Mouse (Mus musculus) naive thymus-derived CD4-positive, alpha-beta T cell, adult 2 months (primary cell): Measurements from ENCODE around the gene Hace1.
"Not testable (repeated sequence)": the region's sequence is repeated elsewhere in the genome, so short reads cannot be mapped to it uniquely, and the experiment has no call there.

ENCODE experiments used
- DNase-seq: peaks from one replicate; pipeline ENCODE4 v3.0.0-alpha.2; 2011; ENCODE audit warnings: low read depth

The Hace1 gene

DNA sequence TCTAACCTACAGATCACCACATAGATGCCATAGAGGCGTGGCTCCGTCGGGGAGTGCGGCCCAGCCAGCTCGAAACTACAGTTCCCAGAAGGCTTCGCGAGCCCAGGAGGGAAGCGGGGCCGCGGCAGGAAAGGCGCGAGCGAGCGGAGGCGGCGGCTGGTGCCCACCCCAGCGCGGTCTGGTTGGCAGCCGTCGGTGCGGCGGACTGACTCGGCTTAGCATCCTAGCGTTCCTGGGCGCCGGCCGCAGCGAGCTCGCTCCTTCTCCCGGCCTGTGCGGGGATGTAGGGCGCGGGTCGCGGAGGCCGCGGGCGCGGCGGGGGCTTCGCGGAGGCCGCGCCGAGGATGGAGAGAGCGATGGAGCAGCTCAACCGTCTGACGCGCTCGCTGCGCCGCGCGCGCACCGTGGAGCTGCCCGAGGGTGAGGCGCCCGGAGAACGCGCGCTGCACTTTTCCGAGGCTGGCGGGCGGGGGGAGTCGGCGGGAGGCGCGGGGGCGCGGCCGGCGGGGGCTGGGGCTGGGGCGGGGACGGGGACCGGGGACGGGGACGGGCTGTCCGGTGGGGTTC, at the start of gene Hace1:
Gene Hace1, plus strand, starts transcription at position 99 of the 567 bp plus-strand sequence.
- DNase-seq: peak; percentile 88

GRCm38 (mm10) chr10:45537334-45537733, 40.3 kb upstream of the Hace1 start:
- DNase-seq: not testable (repeated sequence)

DNA sequence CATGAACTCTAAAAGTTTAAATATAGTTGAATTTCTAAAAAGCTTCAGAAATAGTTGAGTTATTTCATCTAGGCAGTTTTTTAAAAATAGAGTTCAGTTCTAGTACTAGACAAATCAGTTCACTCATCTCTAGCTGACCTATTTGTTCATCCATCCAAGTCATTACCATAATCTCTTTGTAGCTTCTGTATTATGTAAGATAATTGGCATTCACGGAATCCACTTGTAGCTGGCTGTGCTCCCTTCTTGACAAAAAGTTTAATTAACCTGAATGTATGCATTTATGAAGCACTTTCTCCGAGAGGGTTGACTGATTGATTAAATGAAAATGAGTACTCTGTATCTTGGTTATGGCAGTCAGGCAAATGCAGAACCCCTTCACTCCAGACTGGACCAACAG, 34.9 kb upstream of the Hace1 start:
- DNase-seq: no peak

DNA sequence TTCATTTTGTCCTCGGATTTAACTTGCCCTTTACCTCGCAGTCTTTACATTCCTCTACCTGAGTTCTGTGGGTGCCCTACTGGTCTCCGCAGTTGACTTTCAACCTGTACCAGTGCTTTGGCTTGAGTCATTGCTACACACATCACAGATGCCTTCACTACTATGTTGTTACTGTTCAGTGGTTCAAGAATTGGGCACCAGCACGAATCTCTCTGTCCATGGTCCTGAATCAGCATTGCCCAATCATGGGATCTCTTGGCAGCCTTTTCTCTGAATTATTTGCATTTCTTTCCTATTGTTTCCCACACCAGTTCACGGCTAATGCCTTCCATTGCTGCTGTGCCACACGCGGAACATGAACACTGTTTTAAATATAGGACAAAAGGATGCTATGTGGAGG, 30.8 kb upstream of the Hace1 start:
- no peak for DNase-seq

GRCm38 (mm10) chr10:45578298-45578821, 731 bp downstream of the Hace1 start:
- DNase-seq: peak; percentile 70

DNA sequence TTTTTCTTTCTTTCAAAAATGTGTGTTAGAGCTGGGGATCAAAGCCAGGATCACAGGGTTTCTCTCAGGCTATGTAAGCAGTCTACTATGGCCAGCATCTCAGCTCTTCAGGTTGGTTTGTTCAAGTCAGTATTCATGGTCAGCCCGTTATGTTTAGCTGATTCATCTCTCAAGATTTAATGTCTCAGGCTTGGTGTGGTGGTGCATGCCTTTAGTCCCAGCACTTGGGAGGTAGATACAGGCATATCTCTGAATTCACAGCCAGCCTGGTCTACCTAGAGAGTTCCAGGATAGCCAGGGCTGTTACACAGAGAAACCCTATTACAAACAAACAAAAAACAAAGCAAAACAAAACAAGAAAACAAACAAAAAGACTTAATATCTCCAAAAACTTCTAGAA, 5.7 kb downstream of the Hace1 start:
- no peak for DNase-seq

- DNase-seq: no peak
Measured at GRCm38 (mm10) chr10:45583829-45584228, 6.2 kb downstream of the Hace1 start.

DNA sequence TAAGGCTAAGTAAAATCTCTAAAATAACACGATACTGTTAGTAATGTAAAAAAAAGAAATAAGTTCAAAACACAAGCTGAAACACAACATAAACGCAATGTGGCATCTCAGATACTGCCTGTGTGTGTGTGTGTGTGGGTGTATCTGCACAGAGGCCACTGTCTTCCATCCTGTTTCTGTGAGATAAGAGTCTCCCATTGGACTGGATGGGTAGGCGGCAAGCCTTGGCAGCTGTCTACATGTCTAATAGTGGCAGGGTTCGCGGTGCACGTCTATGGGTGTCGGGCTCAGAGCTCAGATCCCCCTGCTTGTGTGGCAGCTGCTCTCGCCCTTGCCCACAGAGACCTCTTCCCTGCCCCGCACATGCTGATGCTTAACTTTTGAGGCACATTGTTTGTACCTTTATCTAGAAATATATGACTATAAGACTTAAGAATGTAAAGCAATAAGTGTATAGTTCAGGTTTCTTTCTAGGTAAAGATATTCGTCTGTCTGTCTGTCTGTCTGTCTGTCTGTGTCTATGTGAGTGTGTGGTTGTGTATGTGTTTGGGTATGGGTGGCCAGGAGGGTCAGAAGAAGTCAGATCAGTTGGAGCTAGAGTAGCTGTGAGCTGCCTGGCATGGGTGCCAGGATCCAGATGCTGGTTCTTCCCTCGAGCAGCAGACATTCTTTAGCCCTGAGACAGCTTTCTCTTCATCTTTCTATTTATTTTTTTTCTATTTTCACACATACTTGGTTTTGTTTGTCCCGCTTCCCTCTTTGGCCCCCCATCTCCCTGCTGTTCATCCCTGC, 6.9 kb downstream of the Hace1 start:
- no peak for DNase-seq

DNA sequence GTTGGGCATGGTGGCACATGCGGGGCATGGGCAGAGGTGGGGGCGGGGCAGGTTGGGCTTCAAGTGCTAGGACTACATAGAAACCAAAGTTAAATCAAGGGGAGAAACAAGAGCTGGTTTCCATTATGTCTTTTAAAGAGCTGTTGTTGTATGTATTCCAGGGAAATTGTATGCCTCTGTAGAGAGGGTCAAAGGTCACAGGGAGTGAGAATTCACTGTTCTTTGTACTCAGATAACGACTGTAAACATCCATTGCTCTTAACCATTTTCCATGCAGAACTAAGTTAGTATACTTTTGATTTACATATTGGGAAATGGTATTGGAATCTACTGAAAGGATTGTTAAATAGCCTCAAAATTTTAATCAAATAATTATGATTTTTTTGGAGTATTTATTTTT, 28.2 kb downstream of the Hace1 start:
- DNase-seq: no peak

DNA sequence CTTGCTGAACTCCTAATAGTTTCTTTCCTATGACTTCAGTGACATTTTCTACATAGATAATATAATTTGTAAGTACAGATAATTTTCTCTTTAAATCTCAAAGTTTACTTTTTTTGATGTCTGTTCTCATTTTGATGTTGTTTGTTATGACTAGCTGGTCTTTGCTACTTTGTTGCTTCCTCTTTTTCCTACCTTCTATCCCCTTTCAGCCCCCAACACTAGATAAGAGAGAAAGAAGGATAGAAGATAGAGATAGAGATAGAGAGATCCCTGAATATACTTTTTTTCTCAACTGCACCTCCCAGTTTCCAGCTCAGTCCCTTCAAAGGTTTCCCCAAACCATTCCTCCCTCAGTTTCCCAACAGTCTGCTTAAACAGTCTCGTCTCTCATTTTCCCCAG, 33.1 kb downstream of the Hace1 start:
- DNase-seq: no peak

DNA sequence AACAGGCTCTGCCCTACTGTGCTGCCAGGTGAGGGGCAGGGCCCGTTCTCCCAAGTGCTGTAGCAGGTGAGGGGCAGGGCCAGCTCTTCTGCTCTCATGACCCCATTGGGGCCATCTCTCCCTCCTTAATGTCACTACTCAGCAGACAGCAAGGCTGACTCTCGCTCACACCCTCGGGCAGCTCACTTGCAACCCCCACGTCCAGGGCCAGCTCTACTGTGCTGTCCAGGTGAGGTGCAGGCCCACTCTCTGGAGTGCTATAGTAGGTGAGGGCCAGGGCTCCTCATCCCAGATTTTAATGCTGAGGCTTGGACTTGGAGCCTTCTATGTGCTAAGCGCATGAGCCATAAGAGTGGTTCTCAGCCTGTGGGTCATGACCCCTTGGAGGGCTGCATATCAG, 38.4 kb downstream of the Hace1 start:
- DNase-seq: no peak

DNA sequence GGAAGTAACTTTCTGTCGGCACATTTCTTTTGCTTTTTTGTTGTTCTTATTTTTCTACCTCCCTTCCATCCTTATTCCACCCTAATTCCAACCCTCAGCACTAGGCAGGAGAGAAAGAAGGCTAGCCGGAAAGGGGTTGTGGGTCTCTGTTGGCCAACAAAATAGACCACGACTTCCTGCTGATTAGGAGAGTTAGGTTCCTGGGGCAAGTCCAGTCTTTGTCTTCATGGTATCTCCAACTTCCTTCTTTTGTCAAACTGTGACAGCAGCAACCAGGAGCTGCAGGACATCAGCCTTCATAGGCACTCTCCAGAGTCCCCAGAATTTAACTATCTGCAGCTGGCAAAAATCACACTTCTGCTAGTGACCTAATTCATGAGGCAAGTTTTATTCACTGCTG, 41.4 kb downstream of the Hace1 start:
- DNase-seq: no peak

DNA sequence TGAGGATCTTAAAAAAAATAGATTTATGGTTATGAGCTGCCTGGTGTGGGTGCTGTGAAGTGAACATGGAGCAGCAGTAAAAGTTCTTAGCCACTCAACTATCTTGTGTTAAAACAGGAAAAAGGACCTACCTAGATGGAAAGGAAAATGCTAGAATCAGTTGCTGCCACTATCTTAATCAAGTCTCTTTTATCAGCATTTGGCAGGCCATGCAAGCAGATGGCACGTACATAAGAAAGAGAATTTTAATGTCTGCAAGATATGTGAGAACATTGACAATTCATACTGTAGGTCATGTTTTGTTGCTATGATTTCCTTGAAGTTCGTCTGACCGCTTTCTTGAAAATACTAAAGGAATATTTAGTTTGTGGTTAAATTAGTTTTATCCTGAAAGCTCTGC, 54.4 kb downstream of the Hace1 start:
- DNase-seq: no peak

- DNase-seq: no peak
Measured at GRCm38 (mm10) chr10:45632641-45633040, 55.0 kb downstream of the Hace1 start.

GRCm38 (mm10) chr10:45635201-45635600, 57.6 kb downstream of the Hace1 start:
- DNase-seq: no peak

- DNase-seq: no peak
Measured at GRCm38 (mm10) chr10:45639762-45640161, 62.1 kb downstream of the Hace1 start.

- peak; percentile 3 for DNase-seq
Measured at GRCm38 (mm10) chr10:45654026-45654425, 76.4 kb downstream of the Hace1 start.

DNA sequence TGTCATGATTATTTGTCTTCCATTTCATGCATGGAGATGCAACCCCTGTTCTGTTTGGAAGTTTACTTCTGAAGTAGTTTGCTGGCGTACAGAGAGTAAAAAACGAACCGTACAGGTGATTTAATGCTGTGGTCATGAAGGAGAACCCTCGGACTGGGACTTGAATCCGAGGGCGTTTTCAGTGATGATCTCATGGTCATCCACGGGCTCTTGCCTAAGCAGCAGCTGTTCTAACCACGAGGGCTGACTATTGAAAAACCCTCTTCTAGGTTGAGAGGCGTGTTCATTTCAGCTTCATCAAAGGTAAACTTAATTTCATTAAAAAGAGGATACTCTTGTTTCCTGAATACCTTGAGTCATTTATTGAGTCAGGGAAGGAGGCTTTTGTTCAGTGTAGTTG, 84.4 kb downstream of the Hace1 start:
- no peak for DNase-seq

- no peak for DNase-seq
Measured at GRCm38 (mm10) chr10:45668266-45668665, 90.6 kb downstream of the Hace1 start.

GRCm38 (mm10) chr10:45676796-45677195, 99.2 kb downstream of the Hace1 start:
- peak; percentile 21 for DNase-seq

GRCm38 (mm10) chr10:45686191-45686590, 108.6 kb downstream of the Hace1 start:
- DNase-seq: no peak

GRCm38 (mm10) chr10:45694931-45695330, 117.3 kb downstream of the Hace1 start:
- no peak for DNase-seq

- no peak for DNase-seq
Measured at GRCm38 (mm10) chr10:45695522-45695921, 117.9 kb downstream of the Hace1 start.

- no peak for DNase-seq
Measured at GRCm38 (mm10) chr10:45698930-45699329, 121.3 kb downstream of the Hace1 start.
